Mouse (Mus musculus) liver, postnatal 0 days (tissue): ENCODE results near the gene Hes6.

Experiments
- CTCF ChIP-seq: sonication (generic); IDR thresholded peaks from 2 replicates; pipeline ENCODE4 v1.5.1; 2016; ENCODE audit warnings: antibody characterized with exemption, low read depth
- EP300 ChIP-seq: IDR thresholded peaks from 2 replicates; pipeline ENCODE4 v1.6.1; 2016; ENCODE audit warnings: antibody characterized with exemption, low read depth, mild to moderate bottlenecking

GRCm38 (mm10) chr1:91417991-91418390 lies 4.2 kb upstream of the Hes6 start:
- TF ChIP-seq CTCF (no peak), EP300 (no peak)
